Mouse (Mus musculus): ENCODE data around the gene Kcnn3.

DNA sequence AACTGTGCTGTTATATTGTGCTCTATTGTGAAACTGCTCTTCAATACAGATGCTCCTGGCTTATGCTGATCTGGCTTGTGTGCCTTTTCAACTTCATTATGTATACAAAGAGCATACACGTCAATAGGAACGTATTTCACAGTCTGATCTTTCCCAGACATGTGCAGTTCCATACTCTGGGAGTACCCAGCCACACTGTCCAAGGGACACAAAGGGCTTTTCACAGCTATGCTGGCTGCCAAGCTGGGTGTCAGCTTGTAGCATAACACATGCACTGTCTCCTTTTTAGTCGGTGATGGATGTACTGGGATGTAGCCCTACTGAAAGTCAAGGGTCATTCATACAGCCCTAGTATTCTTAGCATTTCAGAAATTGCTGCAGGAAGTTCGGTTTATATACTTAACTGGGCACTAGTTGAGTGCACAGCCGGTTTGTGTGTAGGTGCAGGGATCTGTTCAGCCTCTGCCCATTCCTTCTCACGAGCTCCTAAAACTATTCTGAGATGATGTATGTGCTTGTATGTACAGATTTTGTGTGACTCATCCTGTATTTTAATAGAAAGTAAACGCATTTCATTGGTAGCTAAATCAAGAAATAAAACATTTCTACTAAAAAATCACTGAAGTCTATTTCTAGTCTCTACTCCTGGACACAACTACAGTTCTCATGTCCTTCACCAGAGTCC, 203.6 kb downstream of the Kcnn3 start:
- no peak for TF ChIP-seq CTCF (IDR thresholded peaks at IDR 0.05; ENCODE audit: control insufficient read depth, insufficient read depth, insufficient replicate concordance, low read depth, low read length)
- no peak for TF ChIP-seq POLR2A (IDR thresholded peaks at IDR 0.05; ENCODE audit: control insufficient read depth, low read depth, low read length)
